Mouse (Mus musculus) cerebellum, postnatal 10 days (tissue): ENCODE measurements around the gene Abt1.

Experiments used
- DNase-seq, 2 experiments: peaks; one replicate each; pipeline ENCODE4 v3.0.0; 2021; ENCODE audit warnings: mixed read lengths in 2 of 2

Abt1 gene

GRCm38 (mm10) chr13:23423286-23424051 lies at the start of gene Abt1:
Abt1 (minus strand) TSS chr13:23423866.
- DNase-seq, result peak; percentile 99 to 100

GRCm38 (mm10) chr13:23466911-23467310 lies 43.2 kb upstream of the Abt1 start:
- DNase-seq, result peak; percentile 71 to 73

- DNase-seq, result no peak
Measured at GRCm38 (mm10) chr13:23466306-23466705, 42.6 kb upstream of the Abt1 start.

GRCm38 (mm10) chr13:23465600-23466109 lies 42.0 kb upstream of the Abt1 start, which contains the start of gene Btn1a1:
Btn1a1 (minus strand) TSS chr13:23465901.
- DNase-seq, result no peak

- DNase-seq, result peak in 1 of 2 experiments; percentile 25
Measured at GRCm38 (mm10) chr13:23464841-23465366, 41.2 kb upstream of the Abt1 start.

- peak; percentile 74 for DNase-seq
Measured at GRCm38 (mm10) chr13:23464224-23464637, 40.6 kb upstream of the Abt1 start.

GRCm38 (mm10) chr13:23463381-23464223 lies 39.9 kb upstream of the Abt1 start:
- peak; percentile 86 to 88 for DNase-seq

GRCm38 (mm10) chr13:23462669-23463068 lies 39.0 kb upstream of the Abt1 start:
- DNase-seq, result no peak

- no peak for DNase-seq
Measured at GRCm38 (mm10) chr13:23462063-23462462, 38.4 kb upstream of the Abt1 start.

- no peak for DNase-seq
Measured at GRCm38 (mm10) chr13:23459264-23459846, 35.7 kb upstream of the Abt1 start.

- no peak for DNase-seq
Measured at GRCm38 (mm10) chr13:23453926-23454325, 30.3 kb upstream of the Abt1 start.

- DNase-seq, result peak; percentile 81 to 86
Measured at GRCm38 (mm10) chr13:23453362-23453862, 29.7 kb upstream of the Abt1 start.

- DNase-seq, result peak; percentile 92
Measured at GRCm38 (mm10) chr13:23450398-23450797, 26.7 kb upstream of the Abt1 start.

GRCm38 (mm10) chr13:23449235-23450095 lies 25.8 kb upstream of the Abt1 start:
- DNase-seq, result peak; percentile 79 to 82

GRCm38 (mm10) chr13:23448758-23449157 lies 25.1 kb upstream of the Abt1 start:
- DNase-seq, result no peak

- peak; percentile 91 to 94 for DNase-seq
Measured at GRCm38 (mm10) chr13:23446498-23446952, 22.9 kb upstream of the Abt1 start.

- peak; percentile 94 to 97 for DNase-seq
Measured at GRCm38 (mm10) chr13:23445561-23446320, 22.1 kb upstream of the Abt1 start.

GRCm38 (mm10) chr13:23445156-23445555 lies 21.5 kb upstream of the Abt1 start:
- DNase-seq, result no peak

- no peak for DNase-seq
Measured at GRCm38 (mm10) chr13:23444451-23444850, 20.8 kb upstream of the Abt1 start.

GRCm38 (mm10) chr13:23439901-23440300 lies 16.2 kb upstream of the Abt1 start:
- DNase-seq, result no peak

- peak; percentile 76 to 85 for DNase-seq
Measured at GRCm38 (mm10) chr13:23438521-23438920, 14.9 kb upstream of the Abt1 start.
